Mouse (Mus musculus): ENCODE data around the gene Aldh1a1.

DNA sequence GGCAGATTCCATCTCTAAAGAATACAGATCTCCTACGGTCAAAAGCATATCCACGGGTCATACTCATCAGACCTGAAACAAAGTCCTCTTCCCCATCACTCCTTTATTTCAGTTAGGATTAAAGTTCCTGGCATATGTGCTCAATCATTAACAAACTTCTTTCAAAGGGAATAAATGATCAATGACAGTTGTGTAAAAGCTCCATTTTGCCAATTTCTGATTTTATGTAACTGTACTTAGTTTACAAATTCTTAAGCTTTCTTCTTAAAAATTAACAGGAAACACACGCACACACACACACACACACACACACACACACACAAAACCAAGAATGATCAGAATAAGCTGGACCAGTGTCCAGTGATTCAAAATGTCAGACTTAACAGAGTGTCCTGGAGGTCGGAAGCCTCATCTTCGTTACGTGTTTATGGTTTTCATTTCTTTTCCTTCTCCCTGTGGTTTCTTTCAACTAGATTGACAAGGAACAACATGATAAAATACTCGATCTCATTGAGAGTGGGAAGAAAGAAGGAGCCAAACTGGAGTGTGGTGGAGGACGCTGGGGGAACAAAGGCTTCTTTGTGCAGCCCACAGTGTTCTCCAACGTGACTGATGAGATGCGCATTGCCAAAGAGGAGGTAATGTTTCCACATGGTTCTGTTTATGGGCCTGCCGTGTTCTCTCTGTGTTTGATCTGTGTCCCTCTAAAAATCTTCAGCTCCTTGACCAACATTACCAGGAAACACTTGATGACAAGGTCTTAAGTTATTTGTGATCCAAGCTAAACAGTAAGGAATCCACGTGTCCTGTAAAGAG is 141.6 kb downstream of the Aldh1a1 start:
- no peak for TF ChIP-seq EP300 (IDR thresholded peaks at IDR 0.05)
- no peak for TF ChIP-seq CTCF (IDR thresholded peaks at IDR 0.05)

All from lung, postnatal 0 days (tissue).